Mouse (Mus musculus) neural tube, embryonic 14.5 days (tissue): Measurements from ENCODE around the gene Gm9780. TPM values are rescaled to one million over a fixed set of nuclear protein-coding genes. Genes with fewer than 3 reads are reported as not detected.
"Not testable (repeated sequence)": the region's sequence is repeated elsewhere in the genome, so short reads cannot be mapped to it uniquely, and the experiment has no call there.

ENCODE experiments used
- ATAC-seq: fragments of 200-750 bp; cut with Nextera tagmentation; 2 replicates; pipeline ENCODE4 v1.8.0; 2017; ENCODE audit warnings: low read depth, mild to moderate bottlenecking, moderate TSS enrichment, moderate library complexity
- H3K27ac ChIP-seq: fragments of 300-500 bp; sonication (generic); 2 replicates; pipeline ENCODE4 v1.5.1; 2014; ENCODE audit warnings: low read depth, mild to moderate bottlenecking, control low read depth, low read length, moderate library complexity, mixed read lengths
- H3K27me3 ChIP-seq: fragments of 300-500 bp; sonication (generic); 2 replicates; pipeline ENCODE4 v1.6.1; 2014; ENCODE audit warnings: low read length; ENCODE audit not compliant: control insufficient read depth, insufficient read depth
- H3K36me3 ChIP-seq: fragments of 300-500 bp; sonication (generic); 2 replicates; pipeline ENCODE4 v1.6.1; 2014; ENCODE audit warnings: low read length, mixed read lengths; ENCODE audit not compliant: control insufficient read depth, insufficient read depth
- H3K4me1 ChIP-seq: fragments of 300-500 bp; sonication (generic); 2 replicates; pipeline ENCODE4 v1.6.1; 2014; ENCODE audit warnings: low read length; ENCODE audit not compliant: control insufficient read depth, insufficient read depth
- H3K4me2 ChIP-seq: fragments of 300-500 bp; sonication (generic); 2 replicates; pipeline ENCODE4 v1.6.1; 2014; ENCODE audit warnings: mild to moderate bottlenecking, low read depth, low read length, control low read depth
- H3K4me3 ChIP-seq: fragments of 300-500 bp; sonication (generic); 2 replicates; pipeline ENCODE4 v1.5.1; 2014; ENCODE audit warnings: low read depth, low read length, control low read depth, mixed read lengths
- H3K9ac ChIP-seq: fragments of 300-500 bp; sonication (generic); replicated peaks from 2 replicates; pipeline ENCODE4 v1.6.1; 2014; ENCODE audit warnings: low read depth, mild to moderate bottlenecking, control low read depth, low read length, mixed read lengths
- H3K9me3 ChIP-seq: fragments of 300-500 bp; sonication (generic); 2 replicates; pipeline ENCODE4 v1.6.1; 2016; ENCODE audit warnings: low read length; ENCODE audit not compliant: control insufficient read depth
- WGBS: fragments of 180-500 bp; shearing (Covaris S2); extraction: QIAGEN DNeasy Blood & Tissue Kit; methylation state at CpG from one replicate; pipeline ENCODE4 v1.1.7; 2014; 5-methylcytosine and 5-hydroxymethylcytosine counted together
- polyA plus RNA-seq: library from polyadenylated mRNA; unstranded; fragments of >200 nt; fragmentation: Nextera tagmentation; extraction: Ambion mirVana; gene quantifications from 2 replicates; pipeline ENCODE4 v1.2.1, GENCODE M21; 2014

Gene Gm9780
- 2.0 and 8.7 TPM in 2 replicates for polyA plus RNA-seq

GRCm38 (mm10) chr14:26042611-26043010, at the start of gene Gm9780:
TSS of gene Gm9780 (minus strand) at chr14:26042711.
- H3K9me3 ChIP-seq, H3K27me3 ChIP-seq, H3K4me1 ChIP-seq, ATAC-seq, H3K27ac ChIP-seq, H3K4me3 ChIP-seq, H3K9ac ChIP-seq, H3K36me3 ChIP-seq, H3K4me2 ChIP-seq: not testable (repeated sequence)
- WGBS: no CpG with 5 or more reads among the region's 26 CpGs

GRCm38 (mm10) chr14:26081997-26082396, 39.5 kb upstream of the Gm9780 start, which contains the start of gene Cphx3:
TSS of gene Cphx3 (plus strand) at chr14:26082297.
- not testable (repeated sequence) for H3K27ac ChIP-seq, H3K36me3 ChIP-seq, H3K9ac ChIP-seq, ATAC-seq, H3K4me1 ChIP-seq, H3K27me3 ChIP-seq, H3K4me3 ChIP-seq, H3K4me2 ChIP-seq, H3K9me3 ChIP-seq
- WGBS: no CpG with 5 or more reads among the region's 1 CpGs

GRCm38 (mm10) chr14:26081216-26081615, 38.7 kb upstream of the Gm9780 start, which contains the start of gene Cphx2:
TSS of gene Cphx2 (plus strand) at chr14:26081516.
- H3K27me3 ChIP-seq: not testable (repeated sequence)

GRCm38 (mm10) chr14:26076620-26077390, 34.3 kb upstream of the Gm9780 start:
- H3K27ac ChIP-seq, H3K9me3 ChIP-seq: not testable (repeated sequence)

More at GRCm38 (mm10) chr14:26081216-26081615, 38.7 kb upstream of the Gm9780 start, which contains the start of gene Cphx2:
- not testable (repeated sequence) for H3K4me1 ChIP-seq, H3K27ac ChIP-seq, H3K4me2 ChIP-seq, H3K36me3 ChIP-seq, H3K9ac ChIP-seq, ATAC-seq, H3K9me3 ChIP-seq, H3K4me3 ChIP-seq
- no CpG with 5 or more reads among the region's 6 CpGs for WGBS

GRCm38 (mm10) chr14:26067325-26067633, 24.8 kb upstream of the Gm9780 start, which contains the start of gene Tmem254c:
TSS of gene Tmem254c (minus strand) at chr14:26067355.
- not testable (repeated sequence) for H3K27me3 ChIP-seq

More at GRCm38 (mm10) chr14:26076620-26077390, 34.3 kb upstream of the Gm9780 start:
- H3K4me3 ChIP-seq, ATAC-seq, H3K36me3 ChIP-seq, H3K4me1 ChIP-seq, H3K9ac ChIP-seq, H3K27me3 ChIP-seq, H3K4me2 ChIP-seq: not testable (repeated sequence)
- no CpG with 5 or more reads among the region's 5 CpGs for WGBS

GRCm38 (mm10) chr14:26066574-26067324, 24.2 kb upstream of the Gm9780 start:
- not testable (repeated sequence) for H3K36me3 ChIP-seq, H3K27ac ChIP-seq, H3K4me3 ChIP-seq, H3K4me2 ChIP-seq, H3K9me3 ChIP-seq, H3K9ac ChIP-seq, H3K27me3 ChIP-seq, H3K4me1 ChIP-seq
- ATAC-seq: peak; percentile 95
- WGBS: no CpG with 5 or more reads among the region's 44 CpGs

More at GRCm38 (mm10) chr14:26067325-26067633, 24.8 kb upstream of the Gm9780 start, which contains the start of gene Tmem254c:
- not testable (repeated sequence) for H3K27ac ChIP-seq, H3K9me3 ChIP-seq, H3K36me3 ChIP-seq, H3K4me3 ChIP-seq, H3K4me1 ChIP-seq, H3K9ac ChIP-seq, H3K4me2 ChIP-seq
- no CpG with 5 or more reads among the region's 10 CpGs for WGBS
- peak; percentile 92 for ATAC-seq

- not testable (repeated sequence) for ATAC-seq
Observed at GRCm38 (mm10) chr14:26059362-26059761, 16.9 kb upstream of the Gm9780 start.

GRCm38 (mm10) chr14:26058184-26058583, 15.7 kb upstream of the Gm9780 start:
- H3K27me3 ChIP-seq, H3K27ac ChIP-seq, H3K4me1 ChIP-seq, H3K4me2 ChIP-seq, H3K9ac ChIP-seq, ATAC-seq, H3K4me3 ChIP-seq, H3K36me3 ChIP-seq, H3K9me3 ChIP-seq: not testable (repeated sequence)
- no CpG with 5 or more reads among the region's 3 CpGs for WGBS

More at GRCm38 (mm10) chr14:26059362-26059761, 16.9 kb upstream of the Gm9780 start:
- H3K4me1 ChIP-seq, H3K9ac ChIP-seq, H3K36me3 ChIP-seq, H3K4me3 ChIP-seq, H3K27ac ChIP-seq, H3K4me2 ChIP-seq, H3K9me3 ChIP-seq, H3K27me3 ChIP-seq: not testable (repeated sequence)
- no CpG with 5 or more reads among the region's 6 CpGs for WGBS

GRCm38 (mm10) chr14:26048767-26049166, 6.3 kb upstream of the Gm9780 start:
- not testable (repeated sequence) for H3K4me2 ChIP-seq, H3K27ac ChIP-seq, H3K4me3 ChIP-seq, ATAC-seq, H3K4me1 ChIP-seq, H3K27me3 ChIP-seq, H3K36me3 ChIP-seq, H3K9me3 ChIP-seq, H3K9ac ChIP-seq
- no CpG with 5 or more reads among the region's 9 CpGs for WGBS
